Mouse (Mus musculus) hindbrain, embryonic 12.5 days (tissue): ENCODE data around the gene Iars2. TPM values are rescaled to one million over a fixed set of nuclear protein-coding genes. Genes with fewer than 3 reads are reported as not detected.

Experiments used
- ATAC-seq: fragments of 200-750 bp; cut with Nextera tagmentation; 2 replicates; pipeline ENCODE4 v1.8.0; 2017; ENCODE audit warnings: moderate TSS enrichment; ENCODE audit not compliant: low FRiP score
- H3K27ac ChIP-seq: fragments of 300-500 bp; sonication (generic); 2 replicates; pipeline ENCODE4 v1.5.1; 2016; ENCODE audit warnings: mild to moderate bottlenecking
- H3K27me3 ChIP-seq: fragments of 300-500 bp; sonication (generic); 2 replicates; pipeline ENCODE4 v1.6.1; 2016; ENCODE audit warnings: mild to moderate bottlenecking
- H3K36me3 ChIP-seq: fragments of 300-500 bp; sonication (generic); 2 replicates; pipeline ENCODE4 v1.6.1; 2016; ENCODE audit warnings: mild to moderate bottlenecking
- H3K4me1 ChIP-seq: fragments of 300-500 bp; sonication (generic); 2 replicates; pipeline ENCODE4 v1.6.1; 2016
- H3K4me2 ChIP-seq: fragments of 300-500 bp; sonication (generic); replicated peaks from 2 replicates; pipeline ENCODE4 v1.6.1; 2016; ENCODE audit warnings: mild to moderate bottlenecking
- H3K4me3 ChIP-seq: fragments of 300-500 bp; sonication (generic); 2 replicates; pipeline ENCODE4 v1.5.1; 2016; ENCODE audit warnings: mild to moderate bottlenecking
- H3K9ac ChIP-seq: fragments of 300-500 bp; sonication (generic); 2 replicates; pipeline ENCODE4 v1.6.1; 2016; ENCODE audit warnings: mild to moderate bottlenecking, moderate library complexity
- H3K9me3 ChIP-seq: fragments of 300-500 bp; sonication (generic); replicated peaks from 2 replicates; pipeline ENCODE4 v1.6.1; 2016; ENCODE audit warnings: mild to moderate bottlenecking
- WGBS: fragments of 180-500 bp; shearing (Covaris S2); methylation state at CpG from one replicate; pipeline ENCODE4 v1.1.7; 2016; 5-methylcytosine and 5-hydroxymethylcytosine counted together
- polyA plus RNA-seq: library from polyadenylated mRNA; unstranded; fragments of >200 nt; fragmentation: Nextera tagmentation; extraction: Ambion mirVana; gene quantifications from 2 replicates; pipeline ENCODE4 v1.2.1, GENCODE M21; 2016

Iars2 gene
- polyA plus RNA-seq, 1 experiment from 2014 or later = 24.7 TPM

GRCm38 (mm10) chr1:185352151-185352550 lies 23.0 kb upstream of the Iars2 start:
- 96% methylated on average over 12 of the region's 12 CpGs for WGBS
- peaks cover 84% of the 10 kb centered on the region for H3K36me3 ChIP-seq
- H3K4me3 ChIP-seq = no peak overlapping the region
- no peak for ATAC-seq
- no peaks in the 10 kb centered on the region for H3K9me3 ChIP-seq
- no peak overlapping the region for H3K27ac ChIP-seq
- no peaks in the 10 kb centered on the region for H3K4me1 ChIP-seq
- no peak overlapping the region for H3K9ac ChIP-seq
- no peak overlapping the region for H3K4me2 ChIP-seq
- H3K27me3 ChIP-seq = no peaks in the 10 kb centered on the region

- H3K9me3 ChIP-seq = no peaks in the 10 kb centered on the region
- 91% methylated on average over 4 of the region's 4 CpGs for WGBS
- H3K36me3 ChIP-seq = peaks cover 87% of the 10 kb centered on the region
Observed at GRCm38 (mm10) chr1:185350611-185351010, 21.4 kb upstream of the Iars2 start.

GRCm38 (mm10) chr1:185349741-185350140 lies 20.5 kb upstream of the Iars2 start:
- Histone ChIP-seq H3K27ac (no peak overlapping the region), H3K36me3 (peaks cover 87% of the 10 kb centered on the region), H3K4me3 (no peak overlapping the region), H3K9me3 (no peaks in the 10 kb centered on the region), H3K4me2 (no peak overlapping the region), H3K9ac (no peak overlapping the region), H3K27me3 (no peaks in the 10 kb centered on the region), H3K4me1 (no peaks in the 10 kb centered on the region)
- ATAC-seq = no peak
- 95% methylated on average over 14 of the region's 14 CpGs for whole genome bisulfite sequencing

More at GRCm38 (mm10) chr1:185350611-185351010, 21.4 kb upstream of the Iars2 start:
- Histone ChIP-seq H3K4me2 (no peak overlapping the region), H3K27me3 (no peaks in the 10 kb centered on the region), H3K4me1 (no peaks in the 10 kb centered on the region), H3K9ac (no peak overlapping the region), H3K27ac (no peak overlapping the region), H3K4me3 (no peak overlapping the region)
- no peak for ATAC-seq

GRCm38 (mm10) chr1:185346188-185346587 lies 17.0 kb upstream of the Iars2 start:
- Histone ChIP-seq H3K27me3 (no peaks in the 10 kb centered on the region), H3K36me3 (peaks cover 87% of the 10 kb centered on the region), H3K27ac (no peak overlapping the region), H3K9me3 (no peaks in the 10 kb centered on the region), H3K4me2 (no peak overlapping the region), H3K4me1 (no peaks in the 10 kb centered on the region), H3K9ac (no peak overlapping the region), H3K4me3 (no peak overlapping the region)
- no peak for ATAC-seq
- 77% methylated on average over 10 of the region's 10 CpGs for WGBS

GRCm38 (mm10) chr1:185343422-185343821 lies 14.2 kb upstream of the Iars2 start:
- no peaks in the 10 kb centered on the region for H3K4me1 ChIP-seq
- H3K36me3 ChIP-seq = peaks cover 81% of the 10 kb centered on the region
- no peak overlapping the region for H3K4me2 ChIP-seq
- H3K9me3 ChIP-seq = no peaks in the 10 kb centered on the region
- 77% methylated on average over 8 of the region's 8 CpGs for WGBS
- H3K27me3 ChIP-seq = no peaks in the 10 kb centered on the region
- H3K4me3 ChIP-seq = no peak overlapping the region
- H3K27ac ChIP-seq = no peak overlapping the region
- ATAC-seq = no peak
- no peak overlapping the region for H3K9ac ChIP-seq

GRCm38 (mm10) chr1:185342441-185342840 lies 13.2 kb upstream of the Iars2 start:
- Histone ChIP-seq H3K27ac (no peak overlapping the region), H3K9ac (no peak overlapping the region), H3K9me3 (no peaks in the 10 kb centered on the region), H3K4me2 (no peak overlapping the region), H3K36me3 (peaks cover 75% of the 10 kb centered on the region), H3K27me3 (no peaks in the 10 kb centered on the region), H3K4me1 (no peaks in the 10 kb centered on the region), H3K4me3 (no peak overlapping the region)
- ATAC-seq = no peak
- WGBS = 88% methylated on average over 4 of the region's 4 CpGs

GRCm38 (mm10) chr1:185336535-185336934 lies 7.3 kb upstream of the Iars2 start:
- H3K4me2 ChIP-seq = no peak overlapping the region
- no peak overlapping the region for H3K4me3 ChIP-seq
- peaks cover 27% of the 10 kb centered on the region for H3K36me3 ChIP-seq
- peaks cover 15% of the 10 kb centered on the region for H3K4me1 ChIP-seq
- H3K9me3 ChIP-seq = no peaks in the 10 kb centered on the region
- no peak overlapping the region for H3K9ac ChIP-seq
- H3K27me3 ChIP-seq = no peaks in the 10 kb centered on the region
- 53% methylated on average over 3 of the region's 3 CpGs for WGBS
- ATAC-seq = no peak
- no peak overlapping the region for H3K27ac ChIP-seq

GRCm38 (mm10) chr1:185335231-185335765 lies 6.1 kb upstream of the Iars2 start:
- no peak for ATAC-seq
- 82% methylated on average over 6 of the region's 6 CpGs for WGBS
- no peak overlapping the region for H3K9ac ChIP-seq

GRCm38 (mm10) chr1:185334136-185334535 lies 4.9 kb upstream of the Iars2 start:
- Histone ChIP-seq H3K9ac (0 out of 2 replicates have a peak overlapping the region, but pooled peaks have one; percentile 41), H3K36me3 (peaks cover 8% of the 10 kb centered on the region; the same call in 1 of the 2 replicates), H3K27me3 (no peaks in the 10 kb centered on the region), H3K9me3 (no peaks in the 10 kb centered on the region), H3K4me2 (no peak overlapping the region), H3K4me3 (no peak overlapping the region), H3K4me1 (peaks cover 17% of the 10 kb centered on the region), H3K27ac (no peak overlapping the region)
- WGBS = 88% methylated on average over 4 of the region's 4 CpGs
- ATAC-seq = no peak

More at GRCm38 (mm10) chr1:185335231-185335765, 6.1 kb upstream of the Iars2 start:
- Histone ChIP-seq H3K4me3 (no peak overlapping the region), H3K27me3 (no peaks in the 10 kb centered on the region), H3K9me3 (no peaks in the 10 kb centered on the region), H3K4me1 (peaks cover 17% of the 10 kb centered on the region), H3K4me2 (no peak overlapping the region), H3K36me3 (peaks cover 17% of the 10 kb centered on the region), H3K27ac (no peak overlapping the region)

- Histone ChIP-seq H3K4me2 (no peak overlapping the region), H3K9ac (0 out of 2 replicates have a peak overlapping the region, but pooled peaks have one; percentile 41), H3K36me3 (peaks cover 5% of the 10 kb centered on the region; the same call in 1 of the 2 replicates), H3K9me3 (no peaks in the 10 kb centered on the region), H3K4me1 (peaks cover 17% of the 10 kb centered on the region), H3K27ac (no peak overlapping the region), H3K27me3 (no peaks in the 10 kb centered on the region), H3K4me3 (no peak overlapping the region)
- 95% methylated on average over 5 of the region's 5 CpGs for WGBS
- ATAC-seq = no peak
Observed at GRCm38 (mm10) chr1:185333651-185334050, 4.5 kb upstream of the Iars2 start.

GRCm38 (mm10) chr1:185331983-185332430 lies 2.8 kb upstream of the Iars2 start, which contains the start of gene Bpnt1:
Gene Bpnt1, plus strand, starts transcription at chr1:185332149.
- peak within 1 kb of the TSS; percentile 54 for H3K4me3 ChIP-seq
- under 1% methylated on average over 32 of the region's 32 CpGs for WGBS

GRCm38 (mm10) chr1:185331364-185331763 lies 2.2 kb upstream of the Iars2 start:
- ATAC-seq = no peak
- WGBS = 51% methylated on average over 5 of the region's 5 CpGs
- Histone ChIP-seq H3K9me3 (no peaks in the 10 kb centered on the region), H3K36me3 (peaks cover 7% of the 10 kb centered on the region), H3K4me3 (no peak overlapping the region), H3K4me1 (peaks cover 24% of the 10 kb centered on the region), H3K4me2 (peak overlapping the region; percentile 69), H3K27me3 (no peaks in the 10 kb centered on the region), H3K9ac (no peak overlapping the region), H3K27ac (no peak overlapping the region)

More at GRCm38 (mm10) chr1:185331983-185332430, 2.8 kb upstream of the Iars2 start, which contains the start of gene Bpnt1:
- Histone ChIP-seq H3K27me3 (no peaks in the 10 kb centered on the region), H3K4me1 (peaks cover 24% of the 10 kb centered on the region), H3K9me3 (no peaks in the 10 kb centered on the region), H3K9ac (peak within 1 kb of the TSS; percentile 71), H3K27ac (peak within 1 kb of the TSS; percentile 88), H3K4me2 (peak within 1 kb of the TSS; percentile 69), H3K36me3 (0 out of 2 replicates have a peak, but pooled peaks cover under 1% of the 10 kb centered on the region)
- peak; percentile 82 for ATAC-seq

GRCm38 (mm10) chr1:185329851-185330250 lies 655 bp upstream of the Iars2 start:
- Histone ChIP-seq H3K9ac (no peak overlapping the region), H3K4me1 (peaks cover 21% of the 10 kb centered on the region), H3K9me3 (no peaks in the 10 kb centered on the region), H3K27ac (no peak overlapping the region), H3K4me2 (peak overlapping the region; percentile 75; the same call in 1 of the 2 replicates), H3K27me3 (no peaks in the 10 kb centered on the region), H3K36me3 (peaks cover 17% of the 10 kb centered on the region), H3K4me3 (no peak overlapping the region)
- no peak for ATAC-seq
- WGBS = 90% methylated on average over 8 of the region's 8 CpGs
